Mouse (Mus musculus): ENCODE measurements around the gene Socs3. TPM values are rescaled to one million over a fixed set of nuclear protein-coding genes. Genes with fewer than 3 reads are reported as not detected.

The Socs3 gene
- polyA plus RNA-seq, 1 experiment from 2014 or later: 15.7 TPM

- no peak for TF ChIP-seq CTCF (IDR thresholded peaks at IDR 0.05; ENCODE audit: low read depth)
- no peak for ATAC-seq
- Histone ChIP-seq H3K4me2 (replicated peaks; ENCODE audit: low read depth) (no peak overlapping the region), H3K9me3 (ENCODE audit: control insufficient read depth) (no peaks in the 10 kb centered on the region), H3K4me1 (replicated peaks; ENCODE audit: control insufficient read depth, insufficient read depth, low read length) (peaks cover 9% of the 10 kb centered on the region), H3K9ac (ENCODE audit: low read depth, low read length) (no peak overlapping the region), H3K27me3 (replicated peaks; ENCODE audit: control insufficient read depth, insufficient read depth, low read length) (no peaks in the 10 kb centered on the region), H3K27ac (ENCODE audit: low read depth, low read length) (no peak overlapping the region), H3K36me3 (ENCODE audit: control insufficient read depth, insufficient read depth) (peaks cover 73% of the 10 kb centered on the region), H3K4me3 (ENCODE audit: low read depth, low read length) (no peak overlapping the region)
- 82% methylated on average over 5 of the region's 5 CpGs for WGBS
Measured at GRCm38 (mm10) chr11:118003718-118004117, 33.9 kb upstream of the Socs3 start.

DNA sequence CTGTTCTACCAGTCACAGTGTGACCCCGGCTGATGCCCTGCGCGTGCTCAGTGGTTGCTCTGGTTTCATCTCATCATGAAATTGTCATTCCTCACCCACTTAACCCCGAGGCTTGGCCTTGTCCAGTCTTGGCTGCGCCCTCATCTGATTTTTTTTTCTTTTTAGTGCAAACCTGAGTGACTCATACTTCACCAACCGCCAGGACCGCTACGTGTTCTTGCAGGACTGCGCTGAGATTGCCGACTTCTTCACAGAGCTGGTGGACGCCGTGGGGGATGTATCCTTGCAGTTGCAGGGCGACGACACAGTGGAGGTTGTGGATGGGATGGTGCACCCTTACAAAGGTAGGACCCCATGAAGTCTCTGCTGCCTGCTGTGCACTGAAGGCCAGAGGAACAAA, 33.3 kb upstream of the Socs3 start:
- TF ChIP-seq CTCF (IDR thresholded peaks at IDR 0.05; ENCODE audit: low read depth): no peak
- Histone ChIP-seq H3K4me2 (replicated peaks; ENCODE audit: low read depth) (no peak overlapping the region), H3K9ac (ENCODE audit: low read depth, low read length) (no peak overlapping the region), H3K4me3 (ENCODE audit: low read depth, low read length) (no peak overlapping the region), H3K4me1 (replicated peaks; ENCODE audit: control insufficient read depth, insufficient read depth, low read length) (peaks cover 9% of the 10 kb centered on the region), H3K27ac (ENCODE audit: low read depth, low read length) (no peak overlapping the region), H3K36me3 (ENCODE audit: control insufficient read depth, insufficient read depth) (peaks cover 76% of the 10 kb centered on the region), H3K9me3 (ENCODE audit: control insufficient read depth) (no peaks in the 10 kb centered on the region), H3K27me3 (replicated peaks; ENCODE audit: control insufficient read depth, insufficient read depth, low read length) (no peaks in the 10 kb centered on the region)
- ATAC-seq: no peak
- 92% methylated on average over 14 of the region's 14 CpGs for WGBS

GRCm38 (mm10) chr11:118000565-118001215, 30.8 kb upstream of the Socs3 start:
- Histone ChIP-seq H3K4me2 (replicated peaks; ENCODE audit: low read depth) (no peak overlapping the region), H3K36me3 (ENCODE audit: control insufficient read depth, insufficient read depth) (peaks cover 64% of the 10 kb centered on the region), H3K4me3 (ENCODE audit: low read depth, low read length) (no peak overlapping the region), H3K27ac (ENCODE audit: low read depth, low read length) (peak overlapping the region; percentile 54), H3K9ac (ENCODE audit: low read depth, low read length) (no peak overlapping the region), H3K4me1 (replicated peaks; ENCODE audit: control insufficient read depth, insufficient read depth, low read length) (peaks cover 3% of the 10 kb centered on the region; the same call in 1 of the 2 replicates), H3K9me3 (ENCODE audit: control insufficient read depth) (no peaks in the 10 kb centered on the region), H3K27me3 (replicated peaks; ENCODE audit: control insufficient read depth, insufficient read depth, low read length) (no peaks in the 10 kb centered on the region)
- 88% methylated on average over 7 of the region's 7 CpGs for WGBS
- no peak for ATAC-seq
- TF ChIP-seq CTCF (IDR thresholded peaks at IDR 0.05; ENCODE audit: low read depth): no peak

GRCm38 (mm10) chr11:118000083-118000482, 30.2 kb upstream of the Socs3 start:
- WGBS: 45% methylated on average over 1 of the region's 1 CpGs
- no peak for ATAC-seq
- H3K9me3 ChIP-seq (ENCODE audit: control insufficient read depth): no peaks in the 10 kb centered on the region
- H3K27me3 ChIP-seq (replicated peaks; ENCODE audit: control insufficient read depth, insufficient read depth, low read length): no peaks in the 10 kb centered on the region
- H3K4me2 ChIP-seq (replicated peaks; ENCODE audit: low read depth): no peak overlapping the region
- no peak for TF ChIP-seq CTCF (IDR thresholded peaks at IDR 0.05; ENCODE audit: low read depth)
- peak overlapping the region; percentile 54 for H3K27ac ChIP-seq (ENCODE audit: low read depth, low read length)
- H3K4me1 ChIP-seq (replicated peaks; ENCODE audit: control insufficient read depth, insufficient read depth, low read length): peaks cover 7% of the 10 kb centered on the region
- H3K4me3 ChIP-seq (ENCODE audit: low read depth, low read length): no peak overlapping the region
- H3K9ac ChIP-seq (ENCODE audit: low read depth, low read length): no peak overlapping the region
- H3K36me3 ChIP-seq (ENCODE audit: control insufficient read depth, insufficient read depth): peaks cover 58% of the 10 kb centered on the region

DNA sequence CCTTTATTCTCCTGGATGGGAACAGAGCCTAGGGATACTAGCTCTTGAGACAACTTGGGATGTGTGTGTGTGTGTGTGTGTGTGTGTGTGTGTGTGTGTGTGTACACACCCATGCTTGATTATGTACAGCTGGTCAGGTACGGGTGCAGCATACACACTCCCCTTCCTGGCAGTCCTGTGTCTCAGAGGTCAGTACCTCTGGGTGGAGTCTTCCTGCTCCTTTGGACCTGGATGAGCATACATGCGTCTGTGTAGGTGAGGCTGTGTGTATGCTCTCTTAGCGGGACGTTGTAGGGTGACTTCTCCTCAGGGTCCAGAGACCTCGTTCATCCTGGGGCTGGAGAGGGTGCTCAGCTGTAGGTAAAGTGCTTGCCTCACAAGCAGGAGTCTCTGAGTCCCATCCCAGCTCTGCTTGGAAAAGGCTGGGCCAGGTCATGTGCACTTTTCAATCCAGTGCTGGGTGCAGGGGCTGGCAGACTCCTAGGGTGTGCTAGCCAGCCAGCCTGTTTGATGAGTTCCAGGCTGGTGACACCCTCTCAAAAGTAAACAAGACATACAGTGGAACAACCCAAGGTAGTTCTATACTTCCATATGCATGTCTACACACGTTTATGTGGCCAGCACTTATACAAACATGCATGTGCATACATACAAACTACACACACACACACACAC, 29.6 kb upstream of the Socs3 start:
- no peak overlapping the region for H3K4me2 ChIP-seq (replicated peaks; ENCODE audit: low read depth)
- H3K4me1 ChIP-seq (replicated peaks; ENCODE audit: control insufficient read depth, insufficient read depth, low read length): peaks cover 14% of the 10 kb centered on the region
- ATAC-seq: peak; percentile 53; the same call in 1 of the 2 replicates
- peak overlapping the region; percentile 54 for H3K27ac ChIP-seq (ENCODE audit: low read depth, low read length)
- no peaks in the 10 kb centered on the region for H3K27me3 ChIP-seq (replicated peaks; ENCODE audit: control insufficient read depth, insufficient read depth, low read length)
- peaks cover 52% of the 10 kb centered on the region for H3K36me3 ChIP-seq (ENCODE audit: control insufficient read depth, insufficient read depth)
- WGBS: 31% methylated on average over 6 of the region's 6 CpGs
- no peak overlapping the region for H3K4me3 ChIP-seq (ENCODE audit: low read depth, low read length)
- TF ChIP-seq CTCF (IDR thresholded peaks at IDR 0.05; ENCODE audit: low read depth): no peak
- H3K9me3 ChIP-seq (ENCODE audit: control insufficient read depth): no peaks in the 10 kb centered on the region
- H3K9ac ChIP-seq (ENCODE audit: low read depth, low read length): no peak overlapping the region

DNA sequence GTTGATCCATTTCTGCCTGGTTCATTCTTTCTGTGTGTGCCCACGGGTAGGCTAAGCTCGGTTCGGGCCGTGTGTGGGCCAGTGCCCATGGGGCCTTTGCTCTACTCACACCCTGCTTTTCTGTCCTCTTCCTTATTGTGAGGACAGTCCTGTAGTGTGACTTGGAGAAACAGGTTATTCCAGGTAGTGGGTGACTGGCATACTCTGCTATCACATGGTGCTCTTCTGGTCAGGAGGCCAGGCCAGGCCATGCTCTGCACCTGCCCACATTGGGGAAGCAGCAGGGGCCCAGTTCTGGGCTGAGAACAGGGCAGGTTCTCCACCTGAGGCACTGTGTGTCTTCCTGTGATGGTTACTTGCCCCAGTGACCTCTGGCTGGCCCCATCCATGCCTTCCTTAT, 28.5 kb upstream of the Socs3 start:
- no peaks in the 10 kb centered on the region for H3K27me3 ChIP-seq (replicated peaks; ENCODE audit: control insufficient read depth, insufficient read depth, low read length)
- H3K4me3 ChIP-seq (ENCODE audit: low read depth, low read length): no peak overlapping the region
- TF ChIP-seq CTCF (IDR thresholded peaks at IDR 0.05; ENCODE audit: low read depth): no peak
- H3K9ac ChIP-seq (ENCODE audit: low read depth, low read length): no peak overlapping the region
- WGBS: 49% methylated on average over 4 of the region's 4 CpGs
- no peaks in the 10 kb centered on the region for H3K9me3 ChIP-seq (ENCODE audit: control insufficient read depth)
- H3K36me3 ChIP-seq (ENCODE audit: control insufficient read depth, insufficient read depth): peaks cover 41% of the 10 kb centered on the region
- H3K4me2 ChIP-seq (replicated peaks; ENCODE audit: low read depth): no peak overlapping the region
- peak overlapping the region; percentile 30 for H3K27ac ChIP-seq (ENCODE audit: low read depth, low read length)
- ATAC-seq: peak; percentile 54
- peaks cover 22% of the 10 kb centered on the region for H3K4me1 ChIP-seq (replicated peaks; ENCODE audit: control insufficient read depth, insufficient read depth, low read length)

All from intestine, postnatal 0 days (tissue).